Mouse (Mus musculus) CH12.LX (cell line): ENCODE results near the gene Prnp.

ENCODE experiments used
- CHD2 ChIP-seq: IDR thresholded peaks from 2 replicates; pipeline ENCODE4 v1.6.1; 2011; ENCODE audit warnings: low read length, improper control_type of control experiment
- CTCF ChIP-seq, 2 experiments: IDR thresholded peaks in 1 of 2; conservative IDR thresholded peaks in 1 of 2; 2 replicates each; pipeline ENCODE4 v1.5.1; 2011 to 2012; ENCODE audit warnings: low read depth in 2 of 2, low read length in 2 of 2, improper control_type of control experiment in 1 of 2, inconsistent platforms in 1 of 2, mild to moderate bottlenecking in 1 of 2, moderate library complexity in 1 of 2
- EP300 ChIP-seq: IDR thresholded peaks from 2 replicates; pipeline ENCODE4 v1.6.1; 2011; ENCODE audit warnings: low read length, improper control_type of control experiment
- ETS1 ChIP-seq: conservative IDR thresholded peaks from 2 replicates; pipeline ENCODE4 v1.6.1; 2012; ENCODE audit warnings: low read depth, mild to moderate bottlenecking, inconsistent platforms, low read length, improper control_type of control experiment, moderate library complexity
- GABPA ChIP-seq: IDR thresholded peaks from 2 replicates; pipeline ENCODE4 v1.6.1; 2012; ENCODE audit warnings: low read depth, low read length, improper control_type of control experiment, inconsistent platforms; ENCODE audit not compliant: insufficient replicate concordance
- MAFK ChIP-seq: IDR thresholded peaks from 2 replicates; pipeline ENCODE4 v1.6.1; 2011; ENCODE audit warnings: low read length, improper control_type of control experiment; ENCODE audit not compliant: insufficient replicate concordance
- MEF2A ChIP-seq: IDR thresholded peaks from 2 replicates; pipeline ENCODE4 v1.6.1; 2014; ENCODE audit warnings: low read depth, mild to moderate bottlenecking, inconsistent platforms, low read length, improper control_type of control experiment, borderline replicate concordance
- POLR2A ChIP-seq: IDR thresholded peaks from 2 replicates; pipeline ENCODE4 v1.6.1; 2011; ENCODE audit warnings: low read depth, mild to moderate bottlenecking, improper control_type of control experiment, low read length
- POLR2AphosphoS2 ChIP-seq: IDR thresholded peaks from 2 replicates; pipeline ENCODE4 v1.6.1; 2011; ENCODE audit warnings: low read depth, low read length, improper control_type of control experiment
- RAD21 ChIP-seq: IDR thresholded peaks from 2 replicates; pipeline ENCODE4 v1.6.1; 2011; ENCODE audit warnings: low read depth, mild to moderate bottlenecking, low read length, improper control_type of control experiment, moderate library complexity
- RCOR1 ChIP-seq: conservative IDR thresholded peaks from 2 replicates; pipeline ENCODE4 v1.6.1; 2012; ENCODE audit warnings: low read depth, mild to moderate bottlenecking, inconsistent platforms, low read length, improper control_type of control experiment
- UBTF ChIP-seq: IDR thresholded peaks from 2 replicates; pipeline ENCODE4 v1.6.1; 2012; ENCODE audit warnings: low read depth, mild to moderate bottlenecking, inconsistent platforms, low read length, improper control_type of control experiment, moderate library complexity
- ZKSCAN1 ChIP-seq: IDR thresholded peaks from 2 replicates; pipeline ENCODE4 v1.6.1; 2012; ENCODE audit warnings: low read depth, inconsistent platforms, low read length, improper control_type of control experiment, borderline replicate concordance

DNA sequence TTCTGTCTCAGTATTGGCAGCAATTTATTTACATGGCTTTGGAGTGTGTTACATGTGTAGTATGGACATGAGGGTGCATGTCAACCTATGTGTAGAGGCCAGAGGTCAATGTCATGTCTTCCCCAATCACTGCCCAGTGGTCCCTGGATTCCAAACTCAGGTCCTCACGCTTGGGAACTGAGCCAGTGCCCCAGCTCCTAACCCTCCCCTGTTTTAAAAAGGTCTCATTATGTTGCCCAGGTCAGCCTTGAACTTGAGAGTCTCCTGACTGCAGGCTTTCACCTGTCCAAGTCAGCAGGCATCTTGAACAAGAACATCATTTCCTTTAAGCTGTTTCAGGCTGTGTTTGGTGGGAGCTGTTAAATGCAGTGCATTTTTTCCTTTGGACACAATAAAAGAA lies 822 bp upstream of the Prnp start:
- TF ChIP-seq ZKSCAN1 = no peak
- TF ChIP-seq POLR2A = no peak
- TF ChIP-seq GABPA = no peak
- no peak for TF ChIP-seq RAD21
- TF ChIP-seq CTCF (conservative IDR thresholded peaks at IDR 0.05 in 1 of 2, IDR thresholded peaks at IDR 0.05 in 1 of 2; ENCODE audit: low read depth in 2 of 2, low read length in 2 of 2) = no peak
- TF ChIP-seq ETS1 = no peak
- TF ChIP-seq EP300 = no peak
- TF ChIP-seq MEF2A = no peak
- TF ChIP-seq RCOR1 = no peak
- no peak for TF ChIP-seq CHD2
- TF ChIP-seq POLR2AphosphoS2 = no peak
- no peak for TF ChIP-seq MAFK
- TF ChIP-seq UBTF = no peak
